Mouse (Mus musculus) limb, embryonic 15.5 days (tissue): ENCODE measurements at regions not wholly inside any gene's neighbourhood (a gene's known extent, or its start where the extent isn't known, plus 50 kb on each side); places are given as distances from the start of the nearest gene placed in this dataset.

Experiments
- ATAC-seq: fragments of 200-750 bp; cut with Nextera tagmentation; 2 replicates; pipeline ENCODE4 v1.8.0; 2017; ENCODE audit warnings: low read depth, moderate TSS enrichment; ENCODE audit not compliant: insufficient number of reproducible peaks, low FRiP score, low TSS enrichment
- H3K27ac ChIP-seq: fragments of 300-500 bp; sonication (generic); 2 replicates; pipeline ENCODE4 v1.5.1; 2015; ENCODE audit warnings: moderate library complexity, mild to moderate bottlenecking, inconsistent platforms
- H3K27me3 ChIP-seq: fragments of 300-500 bp; sonication (generic); 2 replicates; pipeline ENCODE4 v1.6.1; 2015; ENCODE audit warnings: inconsistent platforms
- H3K36me3 ChIP-seq: fragments of 300-500 bp; sonication (generic); 2 replicates; pipeline ENCODE4 v1.6.1; 2015; ENCODE audit warnings: inconsistent platforms
- H3K4me1 ChIP-seq: fragments of 300-500 bp; sonication (generic); 2 replicates; pipeline ENCODE4 v1.6.1; 2015; ENCODE audit warnings: inconsistent platforms
- H3K4me2 ChIP-seq: fragments of 300-500 bp; sonication (generic); 2 replicates; pipeline ENCODE4 v1.6.1; 2015; ENCODE audit warnings: mild to moderate bottlenecking, inconsistent platforms
- H3K4me3 ChIP-seq: fragments of 300-500 bp; sonication (generic); 2 replicates; pipeline ENCODE4 v1.5.1; 2015; ENCODE audit warnings: mild to moderate bottlenecking, inconsistent platforms
- H3K9ac ChIP-seq: fragments of 300-500 bp; sonication (generic); 2 replicates; pipeline ENCODE4 v1.6.1; 2015; ENCODE audit warnings: inconsistent platforms
- H3K9me3 ChIP-seq: fragments of 300-500 bp; sonication (generic); 2 replicates; pipeline ENCODE4 v1.6.1; 2016; ENCODE audit warnings: inconsistent platforms
- WGBS: fragments of 180-500 bp; shearing (Covaris S2); methylation state at CpG from one replicate; pipeline ENCODE4 v1.1.7; 2015; 5-methylcytosine and 5-hydroxymethylcytosine counted together

GRCm38 (mm10) chr9:23122524-23122923 lies 100.4 kb upstream of the Bmper start:
- H3K4me2 ChIP-seq, result no peak overlapping the region
- H3K4me1 ChIP-seq, result peaks cover 6% of the 10 kb centered on the region; the same call in 1 of the 2 replicates
- no peak overlapping the region for H3K27ac ChIP-seq
- H3K4me3 ChIP-seq, result no peak overlapping the region
- no peaks in the 10 kb centered on the region for H3K9me3 ChIP-seq
- ATAC-seq, result no peak
- H3K36me3 ChIP-seq, result no peaks in the 10 kb centered on the region
- no peak overlapping the region for H3K9ac ChIP-seq
- no peaks in the 10 kb centered on the region for H3K27me3 ChIP-seq
- 79% methylated on average over 5 of the region's 5 CpGs for WGBS

GRCm38 (mm10) chr9:23123452-23123851 lies 99.4 kb upstream of the Bmper start:
- no peaks in the 10 kb centered on the region for H3K27me3 ChIP-seq
- no peak for ATAC-seq
- no peaks in the 10 kb centered on the region for H3K9me3 ChIP-seq
- peaks cover 6% of the 10 kb centered on the region; the same call in 1 of the 2 replicates for H3K4me1 ChIP-seq
- H3K9ac ChIP-seq, result no peak overlapping the region
- no peak overlapping the region for H3K4me3 ChIP-seq
- no peak overlapping the region for H3K27ac ChIP-seq
- no peaks in the 10 kb centered on the region for H3K36me3 ChIP-seq
- H3K4me2 ChIP-seq, result no peak overlapping the region
- 75% methylated on average over 3 of the region's 3 CpGs for WGBS

- 41% methylated on average over 10 of the region's 10 CpGs for WGBS
- Histone ChIP-seq H3K4me3 (no peak overlapping the region), H3K27me3 (no peaks in the 10 kb centered on the region), H3K4me1 (peaks cover 6% of the 10 kb centered on the region; the same call in 1 of the 2 replicates), H3K9ac (no peak overlapping the region), H3K9me3 (no peaks in the 10 kb centered on the region), H3K27ac (no peak overlapping the region), H3K4me2 (no peak overlapping the region), H3K36me3 (no peaks in the 10 kb centered on the region)
- ATAC-seq, result no peak
These were observed 96.8 kb upstream of the Bmper start for GRCm38 (mm10) chr9:23125761-23126704.

GRCm38 (mm10) chr9:23127338-23128017 lies 95.4 kb upstream of the Bmper start:
- Histone ChIP-seq H3K27me3 (no peaks in the 10 kb centered on the region), H3K9me3 (no peaks in the 10 kb centered on the region), H3K4me2 (no peak overlapping the region), H3K36me3 (no peaks in the 10 kb centered on the region), H3K9ac (no peak overlapping the region), H3K4me3 (no peak overlapping the region), H3K4me1 (peaks cover 6% of the 10 kb centered on the region; the same call in 1 of the 2 replicates), H3K27ac (no peak overlapping the region)
- no peak for ATAC-seq
- 53% methylated on average over 9 of the region's 9 CpGs for WGBS

GRCm38 (mm10) chr9:23128018-23128369 lies 94.9 kb upstream of the Bmper start:
- WGBS, result 55% methylated on average over 2 of the region's 2 CpGs
- Histone ChIP-seq H3K9me3 (no peaks in the 10 kb centered on the region), H3K4me2 (no peak overlapping the region), H3K4me3 (no peak overlapping the region), H3K9ac (no peak overlapping the region), H3K27ac (no peak overlapping the region), H3K36me3 (no peaks in the 10 kb centered on the region), H3K4me1 (peaks cover 6% of the 10 kb centered on the region; the same call in 1 of the 2 replicates), H3K27me3 (no peaks in the 10 kb centered on the region)
- no peak for ATAC-seq

- H3K27ac ChIP-seq, result no peak overlapping the region
- H3K36me3 ChIP-seq, result no peaks in the 10 kb centered on the region
- H3K9ac ChIP-seq, result no peak overlapping the region
- WGBS, result 68% methylated on average over 2 of the region's 2 CpGs
- H3K4me1 ChIP-seq, result peaks cover 7% of the 10 kb centered on the region; the same call in 1 of the 2 replicates
- no peaks in the 10 kb centered on the region for H3K9me3 ChIP-seq
- ATAC-seq, result no peak
- H3K27me3 ChIP-seq, result no peaks in the 10 kb centered on the region
- no peak overlapping the region for H3K4me3 ChIP-seq
- H3K4me2 ChIP-seq, result no peak overlapping the region
These were observed 88.9 kb upstream of the Bmper start for GRCm38 (mm10) chr9:23134006-23134405.

GRCm38 (mm10) chr9:23134421-23135118 lies 88.3 kb upstream of the Bmper start:
- no peaks in the 10 kb centered on the region for H3K36me3 ChIP-seq
- no peak overlapping the region for H3K27ac ChIP-seq
- H3K27me3 ChIP-seq, result no peaks in the 10 kb centered on the region
- WGBS, result 38% methylated on average over 12 of the region's 12 CpGs
- H3K9me3 ChIP-seq, result no peaks in the 10 kb centered on the region
- H3K4me3 ChIP-seq, result no peak overlapping the region
- no peak overlapping the region for H3K9ac ChIP-seq
- no peak overlapping the region for H3K4me2 ChIP-seq
- ATAC-seq, result no peak
- H3K4me1 ChIP-seq, result peaks cover 7% of the 10 kb centered on the region; the same call in 1 of the 2 replicates

- WGBS, result 77% methylated on average over 5 of the region's 5 CpGs
- no peak for ATAC-seq
These were observed 86.4 kb upstream of the Bmper start for GRCm38 (mm10) chr9:23136511-23136910.

GRCm38 (mm10) chr9:23137682-23138210 lies 85.1 kb upstream of the Bmper start:
- 68% methylated on average over 5 of the region's 5 CpGs for WGBS
- Histone ChIP-seq H3K4me3 (no peak overlapping the region), H3K27ac (no peak overlapping the region), H3K4me1 (peaks cover 7% of the 10 kb centered on the region; the same call in 1 of the 2 replicates), H3K27me3 (no peaks in the 10 kb centered on the region), H3K36me3 (no peaks in the 10 kb centered on the region), H3K9ac (no peak overlapping the region), H3K4me2 (no peak overlapping the region), H3K9me3 (no peaks in the 10 kb centered on the region)
- no peak for ATAC-seq

More at GRCm38 (mm10) chr9:23136511-23136910, 86.4 kb upstream of the Bmper start:
- Histone ChIP-seq H3K4me3 (no peak overlapping the region), H3K4me1 (peaks cover 7% of the 10 kb centered on the region; the same call in 1 of the 2 replicates), H3K27me3 (no peaks in the 10 kb centered on the region), H3K27ac (no peak overlapping the region), H3K9ac (no peak overlapping the region), H3K36me3 (no peaks in the 10 kb centered on the region), H3K4me2 (no peak overlapping the region), H3K9me3 (no peaks in the 10 kb centered on the region)

GRCm38 (mm10) chr9:23139580-23140162 lies 83.2 kb upstream of the Bmper start:
- no peak for ATAC-seq

GRCm38 (mm10) chr9:23144281-23144680 lies 78.6 kb upstream of the Bmper start:
- ATAC-seq, result no peak
- WGBS, result 69% methylated on average over 7 of the region's 7 CpGs
- no peak overlapping the region for H3K27ac ChIP-seq
- no peaks in the 10 kb centered on the region for H3K36me3 ChIP-seq
- H3K9ac ChIP-seq, result no peak overlapping the region
- no peaks in the 10 kb centered on the region for H3K9me3 ChIP-seq
- H3K27me3 ChIP-seq, result no peaks in the 10 kb centered on the region
- no peak overlapping the region for H3K4me2 ChIP-seq
- H3K4me1 ChIP-seq, result no peaks in the 10 kb centered on the region
- no peak overlapping the region for H3K4me3 ChIP-seq

More at GRCm38 (mm10) chr9:23139580-23140162, 83.2 kb upstream of the Bmper start:
- Histone ChIP-seq H3K36me3 (no peaks in the 10 kb centered on the region), H3K27me3 (no peaks in the 10 kb centered on the region), H3K27ac (no peak overlapping the region), H3K4me1 (peaks cover 1% of the 10 kb centered on the region; the same call in 1 of the 2 replicates), H3K4me2 (no peak overlapping the region), H3K9me3 (no peaks in the 10 kb centered on the region), H3K9ac (no peak overlapping the region), H3K4me3 (no peak overlapping the region)
- WGBS, result 55% methylated on average over 4 of the region's 4 CpGs
